Mouse (Mus musculus): ENCODE measurements around the gene Tmem205. TPM values are rescaled to one million over a fixed set of nuclear protein-coding genes. Genes with fewer than 3 reads are reported as not detected.

The Tmem205 gene
- total RNA-seq, 2 experiments from 2014 or later: 11.6 to 11.8 TPM

DNA sequence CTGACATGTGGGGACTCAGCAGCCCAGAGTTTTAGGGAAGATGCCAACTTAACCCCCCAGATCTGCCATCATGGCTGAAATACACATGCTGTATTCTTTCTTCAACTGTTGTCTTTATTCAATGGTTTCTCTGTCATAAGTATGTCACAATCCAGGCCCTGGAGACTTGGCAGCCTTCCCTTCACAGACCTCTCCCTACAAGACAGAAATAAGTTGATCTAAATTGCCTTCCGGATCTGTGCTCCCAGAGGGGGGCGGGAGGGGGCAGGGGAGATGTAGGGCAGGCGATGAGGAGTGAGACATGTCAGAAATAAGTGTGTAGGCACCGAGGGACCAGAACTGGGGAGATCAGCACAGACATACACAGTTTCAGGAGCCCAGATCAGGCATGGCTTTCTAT is 55.2 kb downstream of the Tmem205 start:
- H3K27ac ChIP-seq: no peak overlapping the region
- DNase-seq: no peak
- intact Hi-C loops (cut with DNase I): loop anchor here (5.0 kb wide), 1 partner anchor 180 kb away; no protein-coding TSS in a partner anchor

More for the DNA sequence above, 55.2 kb downstream of the Tmem205 start:
- no peak overlapping the region for H3K4me3 ChIP-seq
- no peak for TF ChIP-seq CTCF (IDR thresholded peaks at IDR 0.05)

Other genes with a start within 250 kb of the Tmem205 start
- 1 to 10 TPM; 2.9 to 3.3 TPM for gene Ldlr, start 204.1 kb downstream of the Tmem205 start, total RNA-seq (2021)
- under 1 TPM; 0.50 to 0.89 TPM for gene Spc24, start 167.3 kb downstream of the Tmem205 start, total RNA-seq (2021)
- 10 to 100 TPM; 11.5 to 16.6 TPM for gene Kank2, start 128.8 kb downstream of the Tmem205 start, total RNA-seq (2021)
- not detected for gene Angptl8, start 92.0 kb downstream of the Tmem205 start, total RNA-seq (2021)
- 10 to 100 TPM in 1 of 2 experiments, 1 to 10 TPM in 1; 9.4 to 10.5 TPM for gene Dock6, start 74.9 kb downstream of the Tmem205 start, total RNA-seq (2021)
- gene Rab3d, start 9.4 kb downstream of the Tmem205 start, total RNA-seq (2021): 1 to 10 TPM; 2.6 to 3.5 TPM
- 1 to 10 TPM in 1 of 2 experiments, under 1 TPM in 1; 0.66 to 1.1 TPM for gene Ccdc159, start 85 bp downstream of the Tmem205 start, total RNA-seq (2021)
- gene Plppr2, start 9.5 kb upstream of the Tmem205 start, total RNA-seq (2021): under 1 TPM; 0.36 to 0.98 TPM
- 1 to 10 TPM; 1.7 to 3.1 TPM for gene Swsap1, start 28.2 kb upstream of the Tmem205 start, total RNA-seq (2021)
- under 1 TPM; 0.23 to 0.25 TPM for gene Epor, start 36.0 kb upstream of the Tmem205 start, total RNA-seq (2021)
- under 1 TPM; 0.28 to 0.69 TPM for gene Rgl3, start 61.9 kb upstream of the Tmem205 start, total RNA-seq (2021)
- not detected for gene Ccdc151, start 75.1 kb upstream of the Tmem205 start, total RNA-seq (2021)
- gene Prkcsh, start 75.2 kb upstream of the Tmem205 start, total RNA-seq (2021): 10 to 100 TPM; 27.8 to 32.6 TPM
- not detected for gene Elavl3, start 124.5 kb upstream of the Tmem205 start, total RNA-seq (2021)
- gene Gm49318, start 143.7 kb upstream of the Tmem205 start, total RNA-seq (2021): not detected
- gene Zfp653, start 143.8 kb upstream of the Tmem205 start, total RNA-seq (2021): 1 to 10 TPM; 4.3 to 4.4 TPM
- 10 to 100 TPM; 84.5 to 96.6 TPM for gene Ecsit, start 157.9 kb upstream of the Tmem205 start, total RNA-seq (2021)
- 1 to 10 TPM; 3.0 to 3.5 TPM for gene Cnn1, start 171.7 kb upstream of the Tmem205 start, total RNA-seq (2021)
- 10 to 100 TPM; 35.0 to 39.5 TPM for gene Elof1, start 189.6 kb upstream of the Tmem205 start, total RNA-seq (2021)
- gene Acp5, start 208.2 kb upstream of the Tmem205 start, total RNA-seq (2021): 1 to 10 TPM in 1 of 2 experiments, under 1 TPM in 1; 0.23 to 1.5 TPM
- gene Pigyl, start 229.3 kb upstream of the Tmem205 start, total RNA-seq (2021): 10 to 100 TPM; 34.7 to 41.3 TPM

Measured in gastrocnemius, adult 2 months (tissue).